Mouse (Mus musculus): ENCODE measurements around the gene Tmprss11f.
"Not testable (repeated sequence)": the region's sequence is repeated elsewhere in the genome, so short reads cannot be mapped to it uniquely, and the experiment has no call there.

The Tmprss11f gene

DNA sequence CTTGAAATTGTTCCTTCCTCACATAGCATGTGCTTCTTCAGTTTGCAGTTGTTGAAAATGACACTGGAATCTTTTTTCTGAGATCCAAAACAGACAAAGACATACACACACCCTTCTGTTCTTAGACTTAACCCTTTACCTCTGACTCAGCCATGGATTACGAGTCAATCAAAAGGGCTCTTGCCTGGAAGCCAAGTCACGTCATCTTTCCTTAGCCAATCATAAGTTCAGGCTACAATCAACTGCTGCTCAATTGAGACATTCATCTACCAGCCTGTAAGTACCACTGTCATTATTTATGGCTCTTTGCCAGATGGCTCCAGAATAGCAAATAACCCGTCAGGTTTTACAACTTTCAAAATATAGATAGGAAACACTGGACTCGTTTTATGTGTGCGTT lies at the start of gene Tmprss11f:
TSS of gene Tmprss11f (minus strand) at position 101 of the 400 bp plus-strand sequence.
- no peak for DNase-seq (ENCODE audit: low read depth in 2 of 2, low spot score in 2 of 2)

DNA sequence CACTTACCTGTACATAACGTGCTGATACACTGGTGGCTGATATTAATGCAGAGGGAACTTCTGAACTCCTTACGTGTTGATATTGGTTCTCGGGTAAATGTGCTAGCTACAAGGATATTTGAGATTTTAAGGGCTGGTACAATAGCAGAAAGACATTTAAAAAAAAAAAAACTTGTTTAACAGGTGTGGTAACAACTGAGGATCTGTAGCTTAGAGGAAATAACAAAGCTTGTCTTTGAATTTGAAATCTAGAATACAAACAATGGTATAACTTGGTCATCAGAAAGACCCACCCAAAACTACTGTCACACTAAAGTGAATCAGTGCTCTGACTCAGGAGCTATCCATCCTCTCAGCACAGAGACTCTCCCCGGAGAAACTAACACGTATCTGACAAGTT lies 44.0 kb upstream of the Tmprss11f start, which contains the start of gene Tmprss11b:
TSS of gene Tmprss11b (minus strand) at position 101 of the 400 bp plus-strand sequence.
- DNase-seq (ENCODE audit: low read depth in 2 of 2, low spot score in 2 of 2): no peak

DNA sequence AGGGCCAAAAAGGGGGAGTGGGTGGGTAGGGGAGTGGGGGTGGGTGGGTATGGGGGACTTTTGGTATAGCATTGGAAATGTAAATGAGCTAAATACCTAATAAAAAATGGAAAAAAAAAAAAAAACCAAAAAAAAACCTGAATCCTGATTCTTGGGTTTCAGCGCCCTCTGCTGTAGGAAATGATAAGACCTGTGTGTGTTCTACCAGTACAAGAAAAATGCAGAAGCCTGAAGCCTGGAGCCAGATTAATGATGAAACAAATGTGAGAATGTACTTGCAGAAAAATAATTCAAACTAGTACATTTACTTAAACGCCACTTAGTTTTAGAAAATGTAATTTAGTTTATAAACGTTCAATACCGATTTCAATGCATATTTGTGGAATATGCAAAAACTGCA lies 17.0 kb upstream of the Tmprss11f start:
- DNase-seq (ENCODE audit: low read depth in 2 of 2, low spot score in 2 of 2): not testable (repeated sequence)

DNA sequence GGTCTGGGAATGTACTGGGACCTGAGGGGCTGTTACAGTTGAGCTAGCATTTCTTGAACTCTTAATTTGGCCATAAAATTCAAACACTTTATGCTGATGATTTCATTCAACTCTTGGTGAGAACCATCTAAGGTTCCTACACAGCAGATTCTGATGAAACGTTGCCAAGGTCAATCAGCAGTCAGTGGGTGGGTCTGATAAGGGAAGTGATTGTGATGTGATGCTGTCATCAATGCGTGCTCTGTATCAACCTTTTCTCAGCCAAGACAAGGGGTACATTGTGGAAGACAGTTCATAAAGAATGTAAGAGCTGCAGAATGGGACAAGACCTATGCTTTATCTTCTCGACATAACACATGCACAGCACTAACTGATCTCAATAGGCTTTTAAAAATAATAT lies 8.6 kb upstream of the Tmprss11f start:
- DNase-seq (ENCODE audit: low read depth in 2 of 2, low spot score in 2 of 2): no peak

DNA sequence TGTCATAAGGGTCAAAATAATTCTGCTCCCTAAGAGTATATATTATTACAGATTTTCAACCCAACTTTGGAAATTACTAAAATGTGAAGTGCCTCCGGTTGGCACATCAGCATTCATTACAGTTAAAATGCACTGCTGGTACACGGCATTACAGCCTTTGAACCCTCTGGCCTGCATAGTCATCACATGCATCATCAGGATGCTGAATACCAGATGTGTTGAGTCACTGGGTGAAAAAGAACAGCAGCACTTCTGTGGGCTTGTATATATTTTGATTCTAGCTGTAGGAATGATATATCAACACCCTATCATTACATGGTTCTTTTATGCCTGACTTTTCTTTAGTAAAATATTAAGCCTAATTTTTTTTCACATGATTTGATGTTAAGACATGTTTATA lies 1.5 kb downstream of the Tmprss11f start:
- DNase-seq (ENCODE audit: low read depth in 2 of 2, low spot score in 2 of 2): no peak

DNA sequence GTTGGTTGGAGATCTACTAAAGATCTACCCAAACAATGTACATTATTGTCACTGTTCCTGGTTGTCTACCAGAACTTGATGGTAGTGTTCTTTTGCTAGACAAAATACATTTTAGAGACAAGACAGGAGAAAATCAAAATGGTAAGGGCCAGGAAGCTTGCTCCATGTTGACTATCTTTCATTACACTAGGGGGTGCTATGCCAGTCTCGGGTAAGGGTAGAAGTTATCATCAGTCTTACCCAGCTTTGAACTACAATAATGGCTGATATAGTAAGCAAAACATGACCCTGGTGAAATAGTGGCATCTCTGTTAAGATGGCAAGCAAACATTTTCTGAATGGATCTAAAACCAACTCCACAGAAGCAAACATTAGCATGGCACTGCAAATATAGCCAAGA lies 10.4 kb downstream of the Tmprss11f start:
- no peak for DNase-seq (ENCODE audit: low read depth in 2 of 2, low spot score in 2 of 2)

DNA sequence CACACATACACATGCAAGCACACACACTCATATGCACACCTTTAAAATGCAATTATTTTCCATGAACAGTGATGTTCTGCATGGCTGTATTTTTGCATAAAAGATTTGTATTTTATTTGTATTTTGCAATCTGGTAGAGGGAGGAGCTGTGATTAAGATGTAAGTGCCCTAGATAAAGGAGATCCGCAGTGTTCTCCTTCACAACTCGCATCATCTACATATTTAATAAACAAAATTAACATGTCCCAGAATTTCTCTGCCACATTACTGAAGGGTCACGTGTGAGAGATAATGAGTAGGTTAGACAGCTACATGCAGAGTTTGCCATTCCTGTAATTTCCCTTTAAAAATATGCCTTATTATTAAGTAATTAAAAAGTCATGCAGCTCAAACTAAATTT lies 46.3 kb downstream of the Tmprss11f start:
- DNase-seq (ENCODE audit: low read depth in 2 of 2, low spot score in 2 of 2): no peak

DNA sequence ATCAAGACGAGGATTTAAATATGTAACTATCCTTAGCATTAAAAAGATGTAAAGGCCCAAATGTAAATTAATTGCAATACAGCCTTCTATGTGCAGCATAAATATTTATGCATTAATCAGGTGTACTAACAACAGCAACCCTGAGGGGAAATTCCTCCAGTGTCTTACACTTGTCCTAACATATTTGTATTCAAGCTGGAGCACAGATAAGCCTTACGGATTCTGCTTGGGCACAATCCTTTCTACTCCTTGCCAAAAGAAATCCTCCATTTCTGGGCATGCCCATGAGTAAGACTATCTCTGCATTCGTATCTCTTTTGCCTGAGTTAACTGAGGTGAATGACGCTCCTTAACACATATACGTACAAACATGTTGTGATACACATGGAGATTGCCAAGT lies 49.6 kb downstream of the Tmprss11f start:
- no peak for DNase-seq (ENCODE audit: low read depth in 2 of 2, low spot score in 2 of 2)

DNA sequence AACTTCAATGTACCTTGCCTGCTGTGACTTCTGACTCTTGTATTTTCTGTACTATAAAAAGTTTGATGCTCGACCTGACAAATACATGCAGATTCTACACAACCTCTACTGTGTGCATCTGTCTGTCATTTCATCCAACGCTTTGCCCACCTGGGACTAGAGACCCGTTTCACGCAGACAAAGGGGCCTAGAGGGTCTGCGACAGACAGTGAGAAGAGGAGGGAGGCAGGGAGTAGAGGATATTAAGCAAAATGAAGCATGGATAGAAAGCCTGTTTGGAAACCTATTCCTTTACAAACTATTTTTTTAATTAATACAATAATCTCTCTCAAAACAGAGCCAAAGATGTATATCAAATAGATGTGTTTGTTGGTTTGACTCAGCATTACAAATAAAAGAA lies 50.2 kb downstream of the Tmprss11f start:
- DNase-seq (ENCODE audit: low read depth in 2 of 2, low spot score in 2 of 2): no peak

DNA sequence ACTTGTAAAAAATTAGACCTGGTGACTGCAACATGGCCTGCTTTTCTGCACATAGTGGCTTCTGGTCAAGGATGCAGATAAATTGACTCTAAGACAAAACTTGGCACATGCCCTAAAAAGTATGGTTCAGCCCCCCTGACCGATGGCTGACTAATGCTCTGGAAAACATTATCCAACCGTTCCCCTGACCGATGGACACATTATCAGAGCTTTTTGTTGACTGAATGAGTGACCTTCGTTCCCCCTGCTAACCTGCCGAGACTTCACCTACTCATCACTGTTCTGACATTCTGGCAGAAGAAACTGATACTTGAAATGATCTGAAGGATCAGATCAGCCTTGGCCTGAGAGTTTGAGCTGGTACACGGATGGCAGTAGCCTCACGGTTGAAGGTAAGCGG lies 53.5 kb downstream of the Tmprss11f start:
- not testable (repeated sequence) for DNase-seq (ENCODE audit: low read depth in 2 of 2, low spot score in 2 of 2)

DNA sequence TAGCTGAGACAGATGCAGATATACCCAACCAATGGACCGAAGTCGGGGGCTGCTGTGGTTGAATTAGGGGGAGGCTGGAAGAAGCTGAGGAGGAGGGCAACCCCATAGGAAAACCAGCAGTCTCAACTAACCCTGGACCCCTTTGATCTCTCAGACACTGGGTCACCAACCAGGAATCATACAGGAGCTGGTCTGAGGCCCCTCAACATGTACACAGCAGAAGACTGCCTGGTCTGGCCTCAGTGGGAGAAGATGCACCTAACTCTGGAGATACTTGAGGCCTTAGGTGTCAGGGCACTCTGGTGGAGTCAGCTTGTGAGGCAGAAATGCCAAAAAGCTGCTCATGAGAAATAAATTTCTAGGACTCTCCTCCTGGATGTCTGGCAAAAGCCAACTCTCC lies 85.5 kb downstream of the Tmprss11f start:
- no peak for DNase-seq (ENCODE audit: low read depth in 2 of 2, low spot score in 2 of 2)

DNA sequence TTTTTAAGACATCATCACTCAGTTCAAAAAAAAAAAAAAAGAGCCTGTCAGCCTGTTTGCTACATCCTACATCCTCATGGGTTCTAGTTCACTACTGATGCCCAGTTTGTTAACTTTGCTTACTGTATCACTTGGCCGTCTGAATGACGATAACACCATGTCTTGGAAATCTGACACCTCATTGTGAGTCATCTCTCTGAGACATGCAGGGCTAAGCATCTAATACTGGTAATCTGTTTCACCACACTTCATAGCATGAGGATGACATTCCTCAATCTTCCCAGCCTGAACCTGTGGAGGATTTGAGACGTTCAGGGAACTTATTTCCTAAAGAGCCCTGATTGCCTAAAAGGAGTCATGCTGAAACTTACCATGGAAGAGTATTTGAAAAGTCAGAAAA lies 91.6 kb downstream of the Tmprss11f start:
- no peak for DNase-seq (ENCODE audit: low read depth in 2 of 2, low spot score in 2 of 2)

DNA sequence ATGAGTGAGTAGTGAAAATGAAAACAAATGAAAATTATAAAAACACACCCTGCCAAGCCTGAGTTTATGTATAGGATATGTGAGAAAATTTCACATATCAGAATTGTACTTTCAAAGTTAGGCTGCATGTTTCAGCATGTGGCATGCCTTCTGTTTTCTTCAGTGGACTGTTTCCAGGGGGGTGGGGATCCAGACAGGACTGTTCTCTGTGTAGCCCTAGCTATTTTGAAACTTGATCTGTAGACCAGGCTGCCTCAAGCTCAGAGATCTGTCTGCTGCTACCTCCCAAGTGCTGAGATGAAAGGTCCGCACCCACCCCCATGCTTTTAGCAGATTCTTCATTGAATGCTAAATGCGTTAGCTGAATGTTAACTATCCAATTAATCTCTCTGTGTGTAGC lies 103.5 kb downstream of the Tmprss11f start:
- no peak for DNase-seq (ENCODE audit: low read depth in 2 of 2, low spot score in 2 of 2)

DNA sequence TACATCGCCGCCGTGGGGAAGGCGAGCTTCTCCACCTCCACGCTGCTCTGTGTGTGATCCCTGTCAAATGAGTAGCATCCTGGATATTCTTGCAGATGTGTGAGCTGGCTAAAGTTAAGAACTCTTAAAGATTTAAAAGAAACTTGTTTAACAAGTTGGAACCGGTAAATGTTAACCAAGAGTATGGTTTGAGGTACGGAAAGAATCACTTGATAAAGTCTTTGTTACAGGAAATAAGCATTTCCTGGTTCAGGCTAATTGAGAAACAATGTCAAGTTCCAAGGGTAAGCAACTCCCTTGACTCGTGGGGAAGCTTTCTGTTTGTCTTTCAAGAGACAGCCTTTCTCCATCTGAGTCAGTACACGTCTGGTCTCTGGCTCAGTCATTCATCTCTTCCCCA lies 113.7 kb downstream of the Tmprss11f start, which contains the start of gene Tmprss11g:
TSS of gene Tmprss11g (minus strand) at position 101 of the 400 bp plus-strand sequence.
- DNase-seq (ENCODE audit: low read depth in 2 of 2, low spot score in 2 of 2): no peak

DNA sequence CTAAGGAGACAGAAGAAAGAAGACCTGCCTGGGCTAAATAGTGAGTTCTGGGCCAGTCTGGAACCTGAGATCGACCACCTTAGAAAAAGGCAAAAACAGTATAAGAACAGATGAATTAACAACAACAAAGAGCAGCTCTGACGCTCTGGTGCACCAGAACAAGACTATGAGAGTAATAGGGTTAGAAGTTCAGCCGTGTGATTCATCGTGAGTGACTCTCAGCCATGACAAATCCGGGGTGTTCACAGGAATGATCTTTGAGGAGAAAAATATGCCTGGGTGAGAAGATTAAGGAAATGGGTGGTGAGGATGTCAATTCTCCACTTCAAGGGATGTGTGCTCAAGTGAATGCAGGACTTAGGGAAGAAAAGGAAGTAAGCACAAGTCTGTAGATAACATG lies 120.7 kb downstream of the Tmprss11f start:
- DNase-seq (ENCODE audit: low read depth in 2 of 2, low spot score in 2 of 2): no peak

DNA sequence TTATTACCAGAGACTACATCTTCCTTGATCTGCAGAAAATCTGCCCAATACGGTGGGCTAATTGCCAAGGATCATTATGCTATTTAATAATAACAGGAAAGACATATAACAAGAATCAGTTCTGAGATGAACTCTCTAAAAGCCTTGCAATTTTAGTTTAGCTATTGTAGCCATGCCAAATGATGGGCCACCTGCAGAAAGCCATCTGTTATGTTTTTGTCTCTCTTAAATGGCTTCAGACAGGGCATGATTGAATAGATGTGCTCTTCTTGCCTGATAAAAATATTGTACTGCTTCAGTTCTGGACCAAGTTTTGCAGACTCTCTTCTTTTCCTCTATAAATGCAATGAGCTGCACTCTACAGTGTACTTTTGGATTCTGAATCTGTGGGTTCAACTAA lies 138.8 kb downstream of the Tmprss11f start:
- no peak for DNase-seq (ENCODE audit: low read depth in 2 of 2, low spot score in 2 of 2)

DNA sequence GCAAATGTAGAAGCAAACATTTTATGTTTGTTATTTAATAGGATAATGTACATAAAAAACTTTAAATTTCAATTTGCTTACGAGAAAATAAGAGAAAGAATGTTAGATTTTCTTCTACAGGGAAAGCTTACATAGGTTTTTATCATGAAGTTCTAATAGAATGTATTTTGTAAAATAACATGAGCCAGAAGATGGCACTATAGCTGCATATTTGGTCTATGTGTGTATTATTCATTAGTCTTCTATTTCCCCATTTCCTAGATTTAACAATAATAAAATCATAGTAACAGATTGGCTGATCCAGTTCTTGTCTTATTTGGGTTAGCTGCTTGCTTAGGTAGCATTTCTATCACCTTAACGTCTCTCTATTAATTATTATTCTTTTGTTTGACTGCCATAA lies 149.7 kb downstream of the Tmprss11f start:
- no peak for DNase-seq (ENCODE audit: low read depth in 2 of 2, low spot score in 2 of 2)

DNA sequence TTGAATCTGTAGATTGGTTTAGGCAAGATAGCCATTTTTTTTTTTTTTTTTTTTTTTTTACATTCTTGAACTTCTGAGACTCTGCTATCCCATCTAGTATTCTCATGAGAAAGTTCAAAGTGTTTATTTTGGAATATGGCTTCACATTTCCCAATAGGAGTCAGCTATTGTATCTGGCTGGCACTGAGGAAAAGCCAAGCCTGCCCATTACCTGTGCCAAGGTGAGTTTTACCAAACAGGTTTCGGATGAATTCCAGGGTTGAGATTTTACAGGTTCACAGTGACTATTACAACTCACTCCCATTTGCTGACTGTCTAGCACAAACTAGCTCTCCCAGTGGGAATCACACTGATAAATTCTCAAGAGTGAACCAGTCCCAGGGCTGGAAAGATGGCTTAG lies 150.2 kb downstream of the Tmprss11f start:
- DNase-seq (ENCODE audit: low read depth in 2 of 2, low spot score in 2 of 2): no peak

DNA sequence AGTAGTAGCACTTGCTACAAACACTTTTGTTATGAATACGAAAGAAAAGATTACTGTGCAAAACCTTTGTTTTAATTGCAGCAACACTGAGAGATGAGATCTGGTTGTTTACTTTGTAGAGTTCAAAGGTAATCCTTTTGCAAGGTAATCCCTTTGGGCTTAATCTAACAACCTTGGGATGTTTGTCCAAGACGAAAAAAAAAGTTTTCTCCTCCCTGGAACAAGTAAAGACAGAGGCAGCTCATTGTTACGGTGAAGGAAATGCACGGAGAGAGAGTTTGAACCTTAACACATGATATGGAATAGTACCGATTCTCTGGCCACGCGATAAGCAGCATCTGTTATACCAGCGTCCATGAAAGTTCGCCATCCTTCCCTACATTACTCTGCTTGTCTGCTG lies 158.4 kb downstream of the Tmprss11f start:
- DNase-seq (ENCODE audit: low read depth in 2 of 2, low spot score in 2 of 2): no peak
